Mouse (Mus musculus) layer of hippocampus, adult 11-12 months (tissue): ENCODE data around the gene Naa35.
A peak's percentile ranks its signal among the peaks of the same experiment; 100 is the strongest.

Experiments
- DNase-seq: peaks from one replicate; pipeline ENCODE4 v3.0.0; 2022; ENCODE audit warnings: low spot score

Naa35 gene

GRCm38 (mm10) chr13:59584947-59585647 lies at the start of gene Naa35, which contains the start of gene Agtpbp1:
Gene Naa35, plus strand, starts transcription at chr13:59585259.
Gene Agtpbp1, minus strand, starts transcription at chr13:59585227.
- peak; percentile 99 for DNase-seq

- no peak for DNase-seq
Measured at GRCm38 (mm10) chr13:59535746-59536145, 49.3 kb upstream of the Naa35 start.

- no peak for DNase-seq
Measured at GRCm38 (mm10) chr13:59536631-59537030, 48.4 kb upstream of the Naa35 start.

DNA sequence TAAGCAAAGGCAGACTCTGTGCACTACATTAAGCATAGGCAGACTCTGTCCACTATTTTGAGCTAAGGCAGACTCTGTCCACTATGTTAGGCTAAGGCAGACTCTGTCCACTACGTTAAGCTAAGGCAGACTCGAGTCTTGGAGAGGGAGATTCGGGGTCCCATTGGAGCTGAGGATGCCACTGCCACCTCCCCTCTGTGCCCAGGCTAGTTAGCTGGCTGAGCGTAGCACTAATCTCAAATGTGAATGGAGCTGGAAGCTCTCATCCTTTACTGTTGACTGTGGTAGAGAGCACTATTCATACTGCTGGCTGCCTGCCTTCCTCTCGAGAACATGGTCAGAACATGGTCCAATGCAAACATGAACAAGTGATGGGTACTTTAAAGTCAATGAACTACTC lies 46.4 kb upstream of the Naa35 start:
- no peak for DNase-seq

DNA sequence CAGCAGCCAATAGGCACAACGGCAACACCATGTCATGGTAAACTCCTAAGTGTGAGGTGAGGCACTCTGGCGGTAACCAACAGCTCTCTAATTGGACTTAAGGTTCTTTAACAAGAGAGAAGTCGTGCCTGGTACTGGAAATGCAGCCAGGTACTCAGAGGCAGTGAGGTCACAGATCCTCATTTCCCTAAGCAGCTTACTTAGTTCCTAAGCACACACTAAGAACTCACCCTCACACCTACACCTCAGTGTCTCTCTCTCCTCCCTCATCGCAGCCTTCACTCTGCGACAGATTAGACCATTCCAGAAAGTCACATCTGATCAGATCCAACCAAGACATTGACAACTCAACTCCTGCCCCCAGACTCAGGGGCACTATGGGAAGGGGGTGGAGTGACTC lies 45.0 kb upstream of the Naa35 start:
- no peak for DNase-seq

DNA sequence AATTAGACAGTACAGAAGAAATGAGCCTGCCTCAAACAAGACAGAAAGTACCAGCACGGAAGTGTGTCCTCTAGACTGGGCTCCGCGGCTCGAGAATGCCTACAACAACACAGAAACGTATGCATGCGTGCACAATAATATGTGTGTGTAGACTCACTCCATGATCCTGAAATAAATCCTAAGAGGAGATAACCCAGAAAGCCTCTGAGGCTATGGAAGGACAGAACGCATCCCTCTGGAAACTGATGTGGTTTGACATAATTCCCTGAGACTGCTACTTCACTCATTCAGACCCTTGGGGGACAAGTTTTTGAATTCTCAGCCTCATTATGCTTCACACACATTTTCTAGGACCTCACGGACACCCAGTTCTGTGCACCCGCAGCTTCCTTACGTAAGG lies 42.6 kb upstream of the Naa35 start:
- DNase-seq: no peak

- no peak for DNase-seq
Measured at GRCm38 (mm10) chr13:59547091-59547490, 38.0 kb upstream of the Naa35 start.

- DNase-seq: no peak
Measured at GRCm38 (mm10) chr13:59547716-59548115, 37.3 kb upstream of the Naa35 start.

GRCm38 (mm10) chr13:59549318-59549798 lies 35.7 kb upstream of the Naa35 start:
- DNase-seq: no peak

- DNase-seq: no peak
Measured at GRCm38 (mm10) chr13:59552286-59552685, 32.8 kb upstream of the Naa35 start.

GRCm38 (mm10) chr13:59552751-59553150 lies 32.3 kb upstream of the Naa35 start:
- no peak for DNase-seq

GRCm38 (mm10) chr13:59554772-59555505 lies 30.1 kb upstream of the Naa35 start:
- peak; percentile 23 for DNase-seq

DNA sequence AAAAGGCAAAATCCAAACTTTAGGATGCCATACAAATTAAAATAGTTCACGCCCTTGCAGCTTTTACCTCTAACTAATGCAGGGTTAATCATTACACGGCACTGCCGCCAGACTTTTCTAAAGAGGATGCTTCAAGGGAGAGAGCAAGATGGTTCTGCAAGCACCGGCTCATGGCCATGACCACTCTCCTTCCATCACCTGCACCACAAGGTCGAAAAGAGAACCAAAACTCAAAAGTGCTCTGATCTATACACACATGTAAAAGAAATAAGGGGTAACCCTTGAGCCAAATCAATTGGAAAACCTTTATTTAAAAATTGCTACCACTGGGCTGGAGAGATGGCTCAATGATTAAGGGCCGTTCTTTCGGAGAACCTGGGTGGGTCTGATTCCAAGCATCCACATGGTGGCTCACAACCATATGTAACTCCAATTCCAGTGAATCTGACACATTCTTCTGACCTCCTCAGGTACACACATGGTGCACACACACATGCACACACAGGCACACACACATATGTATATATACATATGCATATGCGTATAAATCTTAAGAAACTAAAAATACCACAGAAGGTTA lies 29.4 kb upstream of the Naa35 start:
- DNase-seq: no peak

GRCm38 (mm10) chr13:59556670-59557069 lies 28.4 kb upstream of the Naa35 start:
- DNase-seq: peak; percentile 43

DNA sequence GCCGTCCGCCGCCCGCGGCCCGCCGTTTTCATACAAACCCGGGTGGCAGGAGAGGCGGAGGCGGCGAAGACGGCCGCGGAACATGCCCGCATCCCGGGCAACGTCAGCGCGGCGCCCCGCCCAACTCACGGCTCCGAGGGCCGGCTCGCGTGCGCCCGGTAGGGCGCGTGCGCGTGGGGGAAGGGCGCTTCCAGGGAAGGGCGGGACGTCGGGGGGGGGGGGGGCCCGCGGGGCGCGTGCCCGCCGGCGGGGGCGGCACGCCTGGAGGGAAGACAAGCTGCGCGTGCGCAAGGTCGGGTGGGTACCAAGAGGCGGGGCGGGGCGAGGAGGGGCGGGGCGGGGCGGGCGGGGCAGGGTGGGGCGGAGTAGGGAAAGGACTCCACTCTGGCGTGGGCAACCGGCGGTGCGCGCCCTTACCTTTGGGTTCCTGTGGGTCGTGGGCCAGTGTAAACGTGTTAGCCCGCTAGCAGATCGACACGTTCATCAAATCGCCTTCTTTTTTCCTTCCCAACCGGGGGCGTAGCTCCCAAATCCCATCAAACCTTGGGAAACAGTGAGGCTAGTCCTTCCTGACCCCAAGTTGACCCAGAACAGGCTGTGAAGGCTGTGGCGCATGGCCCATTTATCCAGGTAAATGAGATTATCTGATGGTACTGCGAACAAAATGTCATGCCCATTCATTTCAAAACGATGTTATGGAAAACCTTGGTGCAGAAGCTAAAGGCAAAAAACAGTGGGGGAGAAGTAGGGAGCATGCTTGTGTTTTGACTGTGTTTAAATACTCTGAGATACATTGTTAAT lies 27.7 kb upstream of the Naa35 start:
- peak; percentile 91 for DNase-seq

- no peak for DNase-seq
Measured at GRCm38 (mm10) chr13:59558776-59559175, 26.3 kb upstream of the Naa35 start.

DNA sequence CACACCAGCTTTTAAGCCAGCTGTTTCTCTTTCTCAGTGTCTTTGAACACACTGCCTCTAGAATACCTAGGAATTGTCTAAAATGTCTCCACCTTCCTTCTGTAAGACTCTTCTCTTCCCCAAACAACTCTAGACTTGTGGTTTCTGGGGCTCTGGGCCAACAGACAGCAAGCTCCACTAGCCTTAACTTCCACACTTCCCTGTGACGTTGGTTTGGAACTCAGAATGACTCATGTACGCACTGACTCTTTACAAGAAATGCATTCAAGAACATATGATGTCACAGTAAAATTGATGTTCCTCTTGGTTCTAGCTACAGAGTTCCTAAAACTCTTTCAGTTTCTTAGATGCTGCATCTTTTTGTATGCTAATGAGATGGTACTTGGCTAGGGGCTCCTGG lies 22.6 kb upstream of the Naa35 start:
- DNase-seq: no peak

GRCm38 (mm10) chr13:59564505-59564904 lies 20.6 kb upstream of the Naa35 start:
- DNase-seq: no peak

DNA sequence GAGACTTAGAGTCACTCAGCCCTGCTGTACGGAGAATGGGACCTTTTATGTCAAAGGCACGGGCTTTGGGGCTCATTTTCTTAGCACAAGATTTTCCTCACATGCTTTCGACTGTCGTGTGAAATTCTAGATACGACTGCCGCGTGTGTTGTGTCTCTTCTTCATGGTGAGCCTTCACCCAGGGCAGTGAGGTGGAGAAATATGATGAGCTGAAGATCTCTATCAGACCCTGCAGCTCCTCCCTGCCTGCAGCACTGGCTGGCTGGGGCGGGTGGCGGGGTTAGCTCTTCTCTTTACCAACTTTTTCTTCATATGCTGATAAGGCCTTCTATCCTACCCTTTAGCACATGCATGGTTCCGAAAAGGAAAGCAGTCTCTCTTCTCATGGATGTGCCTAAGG lies 20.1 kb upstream of the Naa35 start:
- no peak for DNase-seq

- DNase-seq: no peak
Measured at GRCm38 (mm10) chr13:59565945-59566520, 19.0 kb upstream of the Naa35 start.

- no peak for DNase-seq
Measured at GRCm38 (mm10) chr13:59571107-59571506, 14.0 kb upstream of the Naa35 start.

- peak; percentile 67 for DNase-seq
Measured at GRCm38 (mm10) chr13:59572549-59572948, 12.5 kb upstream of the Naa35 start.
